ENCODE assay signal across 7 mouse cellular contexts in genomic region chr7:80192226-80193061, GRCm38 (mm10). TPM values are rescaled to one million over a fixed set of nuclear protein-coding genes. Genes with fewer than 3 reads are reported as not detected.
DNase-seq lines count a peak whose midpoint lies in the region; ATAC-seq and TF ChIP-seq lines count a peak whose summit lies in the region.

No protein-coding gene starts in this region.

- H3K4me2 ChIP-seq in intestine, embryonic 14.5 days (ENCODE audit: low read length) = peak overlapping the region; percentile 49
- peak overlapping the region; percentile 45 for H3K4me2 ChIP-seq in limb, embryonic 14.5 days (replicated peaks; ENCODE audit: low read depth, low read length, severe bottlenecking)
- peak overlapping the region; percentile 44 for H3K4me2 ChIP-seq in midbrain, embryonic 14.5 days (ENCODE audit: low read length)

- POLR2A ChIA-PET in Patski (lab: Charles Lee) = interaction anchor here (0.6 to 1.5 kb wide), 5 partner anchors 21 to 33 kb away, joined by 3 to 7 read pairs (median 3); no protein-coding TSS in a partner anchor

- no peak for TF ChIP-seq POLR2A in limb, embryonic 14.5 days (IDR thresholded peaks at IDR 0.05; ENCODE audit: borderline replicate concordance, extremely low read depth, insufficient read depth, insufficient read length)
- TF ChIP-seq POLR2A in spleen, adult 2 months (IDR thresholded peaks at IDR 0.05; ENCODE audit: low read depth, low read length) = peak; percentile 52

- no peaks in the 10 kb centered on the region for H3K9me3 ChIP-seq in intestine, embryonic 14.5 days (ENCODE audit: control insufficient read depth, low read length)
- H3K9me3 ChIP-seq in limb, embryonic 14.5 days (ENCODE audit: control insufficient read depth, low read length) = no peaks in the 10 kb centered on the region
- H3K9me3 ChIP-seq in midbrain, embryonic 14.5 days (ENCODE audit: control insufficient read depth, low read length) = no peaks in the 10 kb centered on the region

- CTCF ChIA-PET in Patski (lab: Charles Lee) = interaction anchor here (0.8 to 1.7 kb wide), 6 partner anchors 17 to 64 kb away, joined by 3 to 5 read pairs (median 4); no protein-coding TSS in a partner anchor

- no peaks in the 10 kb centered on the region for H3K36me3 ChIP-seq in intestine, embryonic 14.5 days (ENCODE audit: control insufficient read depth, insufficient read depth, low read length)
- no peaks in the 10 kb centered on the region for H3K36me3 ChIP-seq in limb, embryonic 14.5 days (ENCODE audit: control insufficient read depth, insufficient read depth, low read length)
- no peaks in the 10 kb centered on the region for H3K36me3 ChIP-seq in midbrain, embryonic 14.5 days (ENCODE audit: control insufficient read depth, insufficient read depth, low read length)
- no peaks in the 10 kb centered on the region for H3K36me3 ChIP-seq in spleen, adult 2 months (ENCODE audit: control insufficient read depth, insufficient read depth, low read length)

- H3K27me3 ChIP-seq in Patski = no peaks in the 10 kb centered on the region
- H3K27me3 ChIP-seq in intestine, embryonic 14.5 days (replicated peaks; ENCODE audit: control insufficient read depth, insufficient read depth, low read length) = no peaks in the 10 kb centered on the region
- no peaks in the 10 kb centered on the region for H3K27me3 ChIP-seq in limb, embryonic 14.5 days (ENCODE audit: control insufficient read depth, insufficient read depth, low read length)
- H3K27me3 ChIP-seq in midbrain, embryonic 14.5 days (ENCODE audit: control insufficient read depth, insufficient read depth, low read length) = no peaks in the 10 kb centered on the region
- H3K27me3 ChIP-seq in spleen, adult 2 months (ENCODE audit: control insufficient read depth, insufficient read depth, low read length) = no peaks in the 10 kb centered on the region

- H3K4me3 ChIP-seq in intestine, embryonic 14.5 days (ENCODE audit: low read depth, low read length) = peak overlapping the region; percentile 20
- H3K4me3 ChIP-seq in limb, embryonic 14.5 days (replicated peaks; ENCODE audit: low read length) = peak overlapping the region; percentile 23
- H3K4me3 ChIP-seq in midbrain, embryonic 14.5 days (replicated peaks; ENCODE audit: low read depth, low read length) = no peak overlapping the region
- H3K4me3 ChIP-seq in spleen, adult 2 months (ENCODE audit: extremely low read depth, insufficient read depth, insufficient read length) = peak overlapping the region; percentile 33; the same call in 1 of the 2 replicates

- peak overlapping the region; percentile 82 for H3K27ac ChIP-seq in intestine, embryonic 14.5 days (ENCODE audit: low read depth)
- peak overlapping the region; percentile 75 for H3K27ac ChIP-seq in limb, embryonic 14.5 days (replicated peaks; ENCODE audit: low read depth, low read length)
- peak overlapping the region; percentile 79 for H3K27ac ChIP-seq in midbrain, embryonic 14.5 days (replicated peaks; ENCODE audit: low read depth, low read length)
- peak overlapping the region; percentile 95 for H3K27ac ChIP-seq in spleen, adult 2 months (ENCODE audit: insufficient read depth, low read length)

- 10% methylated on average over 16 of the region's 16 CpGs for WGBS in intestine, embryonic 14.5 days
- WGBS in limb, embryonic 14.5 days = 5% methylated on average over 16 of the region's 16 CpGs
- WGBS in midbrain, embryonic 14.5 days = 6% methylated on average over 16 of the region's 16 CpGs
- WGBS in spleen, adult 2 months = under 1% methylated on average over 16 of the region's 16 CpGs

- peak; percentile 83 for ATAC-seq in Patski
- ATAC-seq in intestine, embryonic 14.5 days (replicated peaks; ENCODE audit: low FRiP score, low TSS enrichment, low read depth) = peak; percentile 73
- peak; percentile 73 for ATAC-seq in limb, embryonic 14.5 days (ENCODE audit: low FRiP score, low read depth)
- peak; percentile 82 for ATAC-seq in midbrain, embryonic 14.5 days (ENCODE audit: low FRiP score, low TSS enrichment)

- H3K4me1 ChIP-seq in intestine, embryonic 14.5 days (replicated peaks; ENCODE audit: control insufficient read depth, insufficient read depth, low read length) = peaks cover 38% of the 10 kb centered on the region
- H3K4me1 ChIP-seq in limb, embryonic 14.5 days (ENCODE audit: control insufficient read depth, insufficient read depth, low read length) = peaks cover 32% of the 10 kb centered on the region
- H3K4me1 ChIP-seq in midbrain, embryonic 14.5 days (ENCODE audit: control insufficient read depth, insufficient read depth, low read length) = peaks cover 46% of the 10 kb centered on the region
- peaks cover 42% of the 10 kb centered on the region for H3K4me1 ChIP-seq in spleen, adult 2 months (ENCODE audit: control insufficient read depth, insufficient read depth, insufficient read length)

- H3K9ac ChIP-seq in intestine, embryonic 14.5 days (ENCODE audit: low read length) = peak overlapping the region; percentile 31; the same call in 1 of the 2 replicates
- 0 out of 2 replicates have a peak overlapping the region, but pooled peaks have one; percentile 44 for H3K9ac ChIP-seq in limb, embryonic 14.5 days (ENCODE audit: low read depth, low read length, severe bottlenecking)
- H3K9ac ChIP-seq in midbrain, embryonic 14.5 days (replicated peaks; ENCODE audit: low read length) = peak overlapping the region; percentile 24; the same call in 1 of the 2 replicates

- DNase-seq in Patski (ENCODE audit: low read depth, low spot score) = peak; percentile 80
- peak; percentile 86 for DNase-seq in c-Kit-positive CD71-positive TER-119-positive erythroid progenitor cells, embryonic 14.5 days (ENCODE audit: low spot score)
- peak; percentile 75 for DNase-seq in gastrocnemius, postnatal 25 days
- DNase-seq in intestine, embryonic 14.5 days (ENCODE audit: low spot score) = peak; percentile 89
- DNase-seq in limb, embryonic 14.5 days (ENCODE audit: low spot score) = peak; percentile 84
- peak; percentile 92 for DNase-seq in midbrain, embryonic 14.5 days
- peak; percentile 71 to 89 for DNase-seq in spleen, adult 2 months (ENCODE audit: low read depth in 1 of 2, low spot score in 2 of 2)

- no peak for TF ChIP-seq CTCF in Patski (IDR thresholded peaks at IDR 0.05)
- TF ChIP-seq CTCF in spleen, adult 2 months (IDR thresholded peaks at IDR 0.05; ENCODE audit: extremely low read depth, insufficient read depth, insufficient read length, insufficient replicate concordance) = no peak

- in situ Hi-C loops in Patski (cut with MboI; ENCODE audit: low pct_unique_long_range_greater_than_20kb) = no loop called here

RNA-seq across cellular contexts. Expression of gene Sema4b, which starts 5.8 kb away (rescaled TPM):
- polyA plus RNA-seq in Patski (2021) = 55.3 TPM
- 1 to 10 TPM; 1.6 to 2.5 TPM for total RNA-seq in gastrocnemius, postnatal 25 days (2021)
- polyA plus RNA-seq in intestine, embryonic 14.5 days (2014; fragmentation: Nextera tagmentation; extraction: Ambion mirVana) = 15.1 and 15.9 TPM in 2 replicates
- polyA plus RNA-seq in limb, embryonic 14.5 days (2012; rRNA removed) = 8.2 and 12.3 TPM in 2 replicates
- 11.5 and 12.0 TPM in 2 replicates for polyA plus RNA-seq in limb, embryonic 14.5 days (2014; fragmentation: Nextera tagmentation; extraction: Ambion mirVana)
- polyA plus RNA-seq in midbrain, embryonic 14.5 days (2014; fragmentation: Nextera tagmentation; extraction: Ambion mirVana) = 19.8 and 21.9 TPM in 2 replicates
- polyA plus RNA-seq in spleen, adult 2 months (2012; rRNA removed) = 69.5 and 81.3 TPM in 2 replicates

RNA-seq across cellular contexts. Expression of gene Cib1, which starts 40.2 kb away (rescaled TPM):
- polyA plus RNA-seq in Patski (2021) = 120 TPM
- total RNA-seq in gastrocnemius, postnatal 25 days (2021) = 1 to 10 TPM; 5.8 to 8.5 TPM
- 129 and 156 TPM in 2 replicates for polyA plus RNA-seq in intestine, embryonic 14.5 days (2014; fragmentation: Nextera tagmentation; extraction: Ambion mirVana)
- 37.8 and 52.0 TPM in 2 replicates for polyA plus RNA-seq in limb, embryonic 14.5 days (2012; rRNA removed)
- 66.1 and 72.1 TPM in 2 replicates for polyA plus RNA-seq in limb, embryonic 14.5 days (2014; fragmentation: Nextera tagmentation; extraction: Ambion mirVana)
- 24.2 and 26.7 TPM in 2 replicates for polyA plus RNA-seq in midbrain, embryonic 14.5 days (2014; fragmentation: Nextera tagmentation; extraction: Ambion mirVana)
- polyA plus RNA-seq in spleen, adult 2 months (2012; rRNA removed) = 117 and 118 TPM in 2 replicates

RNA-seq across cellular contexts. Expression of gene Gdpgp1, which starts 40.2 kb away (rescaled TPM):
- polyA plus RNA-seq in Patski (2021) = 4.0 TPM
- total RNA-seq in gastrocnemius, postnatal 25 days (2021) = under 1 TPM; 0.77 to 0.91 TPM
- 4.4 and 4.5 TPM in 2 replicates for polyA plus RNA-seq in intestine, embryonic 14.5 days (2014; fragmentation: Nextera tagmentation; extraction: Ambion mirVana)
- 2.0 TPM in 2 replicates for polyA plus RNA-seq in limb, embryonic 14.5 days (2012; rRNA removed)
- polyA plus RNA-seq in limb, embryonic 14.5 days (2014; fragmentation: Nextera tagmentation; extraction: Ambion mirVana) = 2.1 and 2.4 TPM in 2 replicates
- 4.0 TPM in 2 replicates for polyA plus RNA-seq in midbrain, embryonic 14.5 days (2014; fragmentation: Nextera tagmentation; extraction: Ambion mirVana)
- polyA plus RNA-seq in spleen, adult 2 months (2012; rRNA removed) = 3.0 and 3.7 TPM in 2 replicates

RNA-seq across cellular contexts. Expression of gene Ttll13, which starts 53.7 kb away (rescaled TPM):
- polyA plus RNA-seq in Patski (2021) = 0.73 TPM
- total RNA-seq in gastrocnemius, postnatal 25 days (2021) = not detected
- 0.56 and 0.66 TPM in 2 replicates for polyA plus RNA-seq in intestine, embryonic 14.5 days (2014; fragmentation: Nextera tagmentation; extraction: Ambion mirVana)
- polyA plus RNA-seq in limb, embryonic 14.5 days (2012; rRNA removed) = 0.28 and 0.59 TPM in 2 replicates
- polyA plus RNA-seq in limb, embryonic 14.5 days (2014; fragmentation: Nextera tagmentation; extraction: Ambion mirVana) = 0.73 and 0.94 TPM in 2 replicates
- polyA plus RNA-seq in midbrain, embryonic 14.5 days (2014; fragmentation: Nextera tagmentation; extraction: Ambion mirVana) = 1.2 and 2.2 TPM in 2 replicates
- 0.25 and 0.31 TPM in 2 replicates for polyA plus RNA-seq in spleen, adult 2 months (2012; rRNA removed)
